Mouse (Mus musculus): ENCODE results near the gene Gfap. TPM values are rescaled to one million over a fixed set of nuclear protein-coding genes. Genes with fewer than 3 reads are reported as not detected.

Gene Gfap
- polyA plus RNA-seq (2014; fragmentation: Nextera tagmentation; extraction: Ambion mirVana): 0.15 TPM in 1 of 2 replicates, not detected in the other

DNA sequence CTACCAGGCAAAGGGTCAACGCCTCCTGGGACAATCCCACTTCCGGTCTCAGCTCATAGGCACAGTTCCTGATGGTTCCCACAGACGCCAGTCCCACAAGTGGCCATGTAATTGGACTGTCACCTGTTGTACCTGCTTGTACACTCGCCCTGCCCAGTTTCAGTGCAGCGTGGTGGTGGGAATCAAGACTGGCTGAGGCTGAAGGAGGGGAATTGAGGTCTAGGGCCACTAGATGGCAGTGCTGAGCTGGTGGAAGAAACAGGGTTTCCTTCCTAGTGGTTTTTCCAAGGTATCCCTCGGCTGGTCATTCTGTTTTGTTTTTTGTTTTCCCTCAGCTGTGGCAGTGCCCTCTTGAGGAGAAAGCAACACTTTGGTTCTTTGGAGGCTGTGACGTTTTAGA lies at the start of gene Gfap:
Gfap (minus strand) TSS at position 150 of the 400 bp plus-strand sequence.
- peaks cover 21% of the 10 kb centered on the region for H3K27me3 ChIP-seq (ENCODE audit: control insufficient read depth, insufficient read depth, low read length)
- H3K27ac ChIP-seq (replicated peaks in 1 of 2; ENCODE audit: control insufficient read depth in 1 of 2, insufficient read depth in 1 of 2, low read depth in 2 of 2, low read length in 2 of 2): no peak within 1 kb of the TSS
- peaks cover 8% of the 10 kb centered on the region for H3K36me3 ChIP-seq (ENCODE audit: control insufficient read depth, insufficient read depth, low read length)
- no peak within 1 kb of the TSS for H3K4me3 ChIP-seq (ENCODE audit: control insufficient read depth in 1 of 2, insufficient read depth in 1 of 2, low read depth in 1 of 2, low read length in 2 of 2)
- 0 out of 2 replicates have a peak within 1 kb of the TSS, but pooled peaks have one; percentile 16 for H3K4me2 ChIP-seq (ENCODE audit: low read length)
- ATAC-seq (ENCODE audit: insufficient number of reproducible peaks, insufficient read depth, low FRiP score, low read depth): peak; percentile 48; the same call in 1 of the 2 replicates
- no peak within 1 kb of the TSS for H3K9ac ChIP-seq (ENCODE audit: low read length)
- WGBS: 10% methylated on average over 7 of the region's 7 CpGs
- H3K4me1 ChIP-seq (ENCODE audit: control insufficient read depth in 2 of 2, insufficient read depth in 2 of 2, low read length in 2 of 2): no peaks in the 10 kb centered on the region; a peak in 1 of 4 replicates
- H3K9me3 ChIP-seq (ENCODE audit: control insufficient read depth, low read length): no peaks in the 10 kb centered on the region

DNA sequence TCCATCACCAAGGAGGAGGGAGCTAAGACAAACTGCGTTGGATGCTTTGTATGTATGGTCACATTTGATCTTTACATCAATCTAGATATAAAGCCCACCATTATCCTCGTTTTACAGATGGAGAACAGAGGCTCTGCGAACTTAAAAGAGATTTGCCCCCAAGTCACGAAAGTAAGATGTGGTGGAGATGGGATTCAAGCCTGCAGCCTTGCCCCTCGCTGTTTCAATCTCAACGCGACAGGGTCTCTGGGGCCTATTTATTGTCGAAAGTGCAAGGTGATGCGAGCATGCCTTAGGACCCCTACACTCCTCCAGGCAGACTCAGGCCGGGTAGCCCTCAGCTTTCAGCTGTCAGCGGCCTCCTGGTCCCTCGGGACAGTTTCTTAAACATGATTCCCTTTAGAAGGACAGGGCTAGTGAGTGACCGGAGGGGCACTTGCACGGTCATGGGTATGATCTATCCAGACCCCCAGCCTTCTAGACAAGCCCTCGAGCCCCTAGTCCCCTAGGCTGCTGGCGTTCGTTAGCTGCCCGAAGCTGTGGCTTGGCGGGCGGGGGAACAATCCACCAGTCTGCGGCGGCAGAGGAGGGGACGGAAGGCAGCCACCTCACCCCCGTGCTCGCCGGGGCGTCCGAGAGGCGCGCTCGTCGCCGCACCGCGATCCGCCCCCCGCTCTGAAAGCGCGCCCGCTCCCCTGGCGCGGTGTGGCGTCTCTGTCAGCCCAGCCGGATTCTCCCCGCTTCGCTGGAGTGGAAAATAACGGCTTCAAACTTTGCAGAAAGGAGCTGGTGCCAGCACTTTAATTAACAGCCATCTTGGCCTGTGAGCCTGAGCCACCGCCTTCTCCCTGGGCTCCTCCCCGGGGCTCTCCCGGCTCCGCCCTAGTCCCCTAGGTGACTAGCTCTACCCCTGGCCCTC lies 47.6 kb upstream of the Gfap start:
- Histone ChIP-seq H3K9me3 (ENCODE audit: control insufficient read depth, low read length) (no peaks in the 10 kb centered on the region), H3K27me3 (ENCODE audit: control insufficient read depth, insufficient read depth, low read length) (peaks cover 94% of the 10 kb centered on the region), H3K4me2 (ENCODE audit: low read length) (peak overlapping the region; percentile 89), H3K9ac (ENCODE audit: low read length) (peak overlapping the region; percentile 80), H3K4me1 (ENCODE audit: control insufficient read depth in 2 of 2, insufficient read depth in 2 of 2, low read length in 2 of 2) (peaks cover 2 to 24% of the 10 kb centered on the region in 2 experiments), H3K36me3 (ENCODE audit: control insufficient read depth, insufficient read depth, low read length) (no peaks in the 10 kb centered on the region), H3K27ac (replicated peaks in 1 of 2; ENCODE audit: control insufficient read depth in 1 of 2, insufficient read depth in 1 of 2, low read depth in 2 of 2, low read length in 2 of 2) (no peak overlapping the region), H3K4me3 (ENCODE audit: control insufficient read depth in 1 of 2, insufficient read depth in 1 of 2, low read depth in 1 of 2, low read length in 2 of 2) (peak overlapping the region; percentile 56 to 60)
- 0 out of 2 replicates have a peak, but pooled peaks have one; percentile 32 for ATAC-seq (ENCODE audit: insufficient number of reproducible peaks, insufficient read depth, low FRiP score, low read depth)
- 2% methylated on average over 51 of the region's 51 CpGs for WGBS

DNA sequence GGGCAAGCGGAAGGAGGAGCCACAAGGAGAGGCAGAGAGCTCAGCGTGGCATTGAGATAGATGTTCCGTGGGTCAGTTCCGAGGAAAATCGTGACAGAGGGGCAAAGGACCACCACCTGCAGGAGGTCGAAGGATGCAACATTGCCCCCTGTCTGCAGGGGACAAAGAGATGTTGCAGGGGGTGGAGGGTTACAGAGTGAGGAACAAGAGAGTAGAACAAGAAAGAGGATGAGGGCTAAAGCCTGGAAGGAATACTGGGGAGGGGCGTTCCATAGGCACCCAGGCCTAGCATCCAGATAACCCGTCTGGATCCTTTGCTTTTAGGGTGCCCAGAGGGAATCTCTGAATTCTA lies 46.3 kb upstream of the Gfap start:
- Histone ChIP-seq H3K36me3 (ENCODE audit: control insufficient read depth, insufficient read depth, low read length) (no peaks in the 10 kb centered on the region), H3K27me3 (ENCODE audit: control insufficient read depth, insufficient read depth, low read length) (peaks cover 92% of the 10 kb centered on the region), H3K9me3 (ENCODE audit: control insufficient read depth, low read length) (no peaks in the 10 kb centered on the region), H3K9ac (ENCODE audit: low read length) (no peak overlapping the region), H3K4me1 (ENCODE audit: control insufficient read depth in 2 of 2, insufficient read depth in 2 of 2, low read length in 2 of 2) (peaks cover 2 to 24% of the 10 kb centered on the region in 2 experiments), H3K4me3 (ENCODE audit: control insufficient read depth in 1 of 2, insufficient read depth in 1 of 2, low read depth in 1 of 2, low read length in 2 of 2) (peak overlapping the region; percentile 10 to 41), H3K4me2 (ENCODE audit: low read length) (peak overlapping the region; percentile 69), H3K27ac (replicated peaks in 1 of 2; ENCODE audit: control insufficient read depth in 1 of 2, insufficient read depth in 1 of 2, low read depth in 2 of 2, low read length in 2 of 2) (no peak overlapping the region)
- ATAC-seq (ENCODE audit: insufficient number of reproducible peaks, insufficient read depth, low FRiP score, low read depth): no peak
- whole genome bisulfite sequencing: 6% methylated on average over 8 of the region's 8 CpGs

DNA sequence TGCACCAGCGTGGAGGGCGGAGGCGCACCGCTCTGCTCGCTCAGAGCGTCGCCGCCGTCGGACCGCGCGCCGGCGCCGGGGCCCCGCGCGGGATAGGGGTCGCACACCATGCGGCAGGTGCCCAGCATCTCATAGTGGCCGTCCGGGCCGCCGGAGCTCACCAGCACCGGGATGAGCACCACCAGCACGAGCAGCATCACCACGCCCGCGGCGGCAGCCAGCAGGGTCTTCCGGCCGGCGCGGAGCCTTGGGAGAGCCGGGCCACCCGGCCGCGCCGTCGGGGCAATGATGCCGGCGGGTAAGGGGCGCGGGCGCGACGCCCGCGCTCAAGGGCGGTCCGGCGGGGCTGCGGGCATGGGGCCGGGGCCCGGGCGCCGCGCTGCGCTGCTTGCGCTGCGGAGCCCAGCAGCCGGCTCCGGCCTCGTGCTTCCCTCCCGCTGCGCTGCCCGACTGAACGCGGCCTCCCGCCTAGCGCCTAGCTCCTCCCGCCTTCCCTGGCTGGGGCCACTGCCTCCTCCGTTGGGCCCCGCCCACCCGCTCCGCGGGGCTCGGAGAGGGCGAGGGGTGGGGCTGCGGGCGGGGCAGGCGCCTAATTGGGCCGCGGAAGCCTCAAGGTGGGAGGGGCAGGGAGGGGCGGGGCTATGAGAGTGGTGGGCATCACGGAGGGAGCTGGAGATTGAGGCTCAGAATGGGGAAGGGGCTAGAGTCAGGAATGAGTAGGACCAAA lies 45.7 kb upstream of the Gfap start, which contains the start of gene C1ql1:
C1ql1 (minus strand) TSS at position 424 of the 727 bp plus-strand sequence.
- WGBS: under 1% methylated on average over 60 of the region's 87 CpGs
- Histone ChIP-seq H3K4me3 (ENCODE audit: control insufficient read depth in 1 of 2, insufficient read depth in 1 of 2, low read depth in 1 of 2, low read length in 2 of 2) (peak within 1 kb of the TSS; percentile 10 to 41), H3K4me1 (ENCODE audit: control insufficient read depth in 2 of 2, insufficient read depth in 2 of 2, low read length in 2 of 2) (peaks cover 2 to 24% of the 10 kb centered on the region in 2 experiments), H3K27me3 (ENCODE audit: control insufficient read depth, insufficient read depth, low read length) (peaks cover 87% of the 10 kb centered on the region), H3K4me2 (ENCODE audit: low read length) (peak within 1 kb of the TSS; percentile 69), H3K9me3 (ENCODE audit: control insufficient read depth, low read length) (no peaks in the 10 kb centered on the region), H3K27ac (replicated peaks in 1 of 2; ENCODE audit: control insufficient read depth in 1 of 2, insufficient read depth in 1 of 2, low read depth in 2 of 2, low read length in 2 of 2) (no peak within 1 kb of the TSS), H3K9ac (ENCODE audit: low read length) (peak within 1 kb of the TSS; percentile 44; the same call in 1 of the 2 replicates), H3K36me3 (ENCODE audit: control insufficient read depth, insufficient read depth, low read length) (no peaks in the 10 kb centered on the region)
- peak; percentile 76 for ATAC-seq (ENCODE audit: insufficient number of reproducible peaks, insufficient read depth, low FRiP score, low read depth)

DNA sequence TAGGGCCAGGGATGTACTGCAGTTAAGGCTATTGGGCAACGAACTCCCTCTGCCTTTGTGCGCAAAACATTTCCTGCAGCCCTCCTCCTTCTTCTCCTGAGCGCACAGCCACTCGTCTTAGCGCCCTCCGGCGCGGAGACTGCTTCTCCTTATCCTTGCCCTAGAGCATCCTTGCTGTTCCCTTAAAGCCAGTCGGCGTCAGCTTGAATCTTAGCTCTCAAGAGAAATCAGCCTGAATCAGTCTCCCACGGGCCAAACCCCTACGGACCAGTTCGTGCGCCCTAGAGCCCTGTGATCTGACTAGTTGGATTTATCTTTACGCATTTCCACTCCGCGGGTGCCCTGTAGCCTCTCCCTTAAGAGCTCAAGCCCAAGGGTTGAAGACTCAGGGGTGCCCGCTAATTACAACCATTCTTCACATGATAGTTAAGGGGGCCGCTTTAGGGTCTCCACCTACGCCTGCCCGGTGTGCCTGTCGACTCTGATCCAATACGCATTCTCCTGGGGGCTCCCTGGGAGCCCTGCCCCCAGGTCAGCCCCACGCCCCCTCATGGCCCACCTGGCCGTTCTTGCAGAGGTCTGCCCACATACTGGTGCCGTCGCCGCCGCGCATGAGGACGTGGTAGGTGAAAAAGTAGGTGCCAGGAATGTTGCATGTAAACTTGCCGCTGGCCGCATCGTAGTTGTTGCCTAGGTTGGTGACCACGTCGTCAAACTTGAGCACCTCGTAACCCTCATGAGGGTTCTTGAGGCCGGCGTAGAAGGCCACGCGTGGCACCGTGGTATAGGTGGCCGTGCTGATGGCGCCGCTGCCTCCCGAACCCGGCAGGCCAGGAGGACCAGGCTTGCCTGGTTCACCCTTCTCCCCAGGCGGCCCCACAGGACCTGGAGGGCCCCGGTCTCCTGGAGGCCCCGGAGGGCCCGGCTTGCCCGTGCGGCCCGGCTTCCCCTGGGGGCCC lies 44.9 kb upstream of the Gfap start:
- peak overlapping the region; percentile 69 for H3K4me2 ChIP-seq (ENCODE audit: low read length)
- H3K9me3 ChIP-seq (ENCODE audit: control insufficient read depth, low read length): no peaks in the 10 kb centered on the region
- no peak for ATAC-seq (ENCODE audit: insufficient number of reproducible peaks, insufficient read depth, low FRiP score, low read depth)
- peaks cover 2 to 27% of the 10 kb centered on the region in 2 experiments for H3K4me1 ChIP-seq (ENCODE audit: control insufficient read depth in 2 of 2, insufficient read depth in 2 of 2, low read length in 2 of 2)
- H3K36me3 ChIP-seq (ENCODE audit: control insufficient read depth, insufficient read depth, low read length): no peaks in the 10 kb centered on the region
- no peak overlapping the region for H3K27ac ChIP-seq (replicated peaks in 1 of 2; ENCODE audit: control insufficient read depth in 1 of 2, insufficient read depth in 1 of 2, low read depth in 2 of 2, low read length in 2 of 2)
- H3K4me3 ChIP-seq (ENCODE audit: control insufficient read depth in 1 of 2, insufficient read depth in 1 of 2, low read depth in 1 of 2, low read length in 2 of 2): peak overlapping the region; percentile 4 to 41; a peak in 3 of 4 replicates
- H3K27me3 ChIP-seq (ENCODE audit: control insufficient read depth, insufficient read depth, low read length): peaks cover 79% of the 10 kb centered on the region
- WGBS: 3% methylated on average over 52 of the region's 54 CpGs
- H3K9ac ChIP-seq (ENCODE audit: low read length): peak overlapping the region; percentile 44; the same call in 1 of the 2 replicates

DNA sequence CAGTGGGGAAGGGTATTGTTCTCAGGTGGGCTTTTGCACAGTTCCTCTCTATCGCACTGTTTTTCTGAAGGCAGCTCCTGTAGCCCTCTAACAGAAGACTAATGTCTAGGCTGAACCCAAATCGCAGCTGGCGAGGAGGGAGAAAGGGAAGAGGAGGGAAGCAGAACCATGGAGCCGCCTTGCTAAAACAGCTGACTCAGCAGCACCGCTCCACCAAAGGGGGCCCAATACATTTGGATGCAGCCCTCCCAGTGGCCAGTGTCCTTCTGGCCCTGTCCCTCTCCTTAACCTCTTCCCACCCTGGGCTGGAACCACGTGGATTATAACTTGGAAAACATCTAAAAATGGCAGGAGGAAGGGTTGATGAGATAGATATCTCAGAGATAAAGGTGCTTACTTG lies 40.5 kb upstream of the Gfap start:
- no peak overlapping the region for H3K4me3 ChIP-seq (ENCODE audit: control insufficient read depth in 1 of 2, insufficient read depth in 1 of 2, low read depth in 1 of 2, low read length in 2 of 2)
- peaks cover 41% of the 10 kb centered on the region for H3K27me3 ChIP-seq (ENCODE audit: control insufficient read depth, insufficient read depth, low read length)
- H3K4me2 ChIP-seq (ENCODE audit: low read length): no peak overlapping the region
- H3K27ac ChIP-seq (replicated peaks in 1 of 2; ENCODE audit: control insufficient read depth in 1 of 2, insufficient read depth in 1 of 2, low read depth in 2 of 2, low read length in 2 of 2): no peak overlapping the region
- no peaks in the 10 kb centered on the region for H3K36me3 ChIP-seq (ENCODE audit: control insufficient read depth, insufficient read depth, low read length)
- H3K9me3 ChIP-seq (ENCODE audit: control insufficient read depth, low read length): no peaks in the 10 kb centered on the region
- ATAC-seq (ENCODE audit: insufficient number of reproducible peaks, insufficient read depth, low FRiP score, low read depth): no peak
- WGBS: 67% methylated on average over 6 of the region's 6 CpGs
- H3K4me1 ChIP-seq (ENCODE audit: control insufficient read depth in 2 of 2, insufficient read depth in 2 of 2, low read length in 2 of 2): peaks cover 8 to 28% of the 10 kb centered on the region in 2 experiments
- no peak overlapping the region for H3K9ac ChIP-seq (ENCODE audit: low read length)

Measured in heart, embryonic 14.5 days (tissue).